ENCODE assay signal across 8 mouse cellular contexts in the genomic region with DNA sequence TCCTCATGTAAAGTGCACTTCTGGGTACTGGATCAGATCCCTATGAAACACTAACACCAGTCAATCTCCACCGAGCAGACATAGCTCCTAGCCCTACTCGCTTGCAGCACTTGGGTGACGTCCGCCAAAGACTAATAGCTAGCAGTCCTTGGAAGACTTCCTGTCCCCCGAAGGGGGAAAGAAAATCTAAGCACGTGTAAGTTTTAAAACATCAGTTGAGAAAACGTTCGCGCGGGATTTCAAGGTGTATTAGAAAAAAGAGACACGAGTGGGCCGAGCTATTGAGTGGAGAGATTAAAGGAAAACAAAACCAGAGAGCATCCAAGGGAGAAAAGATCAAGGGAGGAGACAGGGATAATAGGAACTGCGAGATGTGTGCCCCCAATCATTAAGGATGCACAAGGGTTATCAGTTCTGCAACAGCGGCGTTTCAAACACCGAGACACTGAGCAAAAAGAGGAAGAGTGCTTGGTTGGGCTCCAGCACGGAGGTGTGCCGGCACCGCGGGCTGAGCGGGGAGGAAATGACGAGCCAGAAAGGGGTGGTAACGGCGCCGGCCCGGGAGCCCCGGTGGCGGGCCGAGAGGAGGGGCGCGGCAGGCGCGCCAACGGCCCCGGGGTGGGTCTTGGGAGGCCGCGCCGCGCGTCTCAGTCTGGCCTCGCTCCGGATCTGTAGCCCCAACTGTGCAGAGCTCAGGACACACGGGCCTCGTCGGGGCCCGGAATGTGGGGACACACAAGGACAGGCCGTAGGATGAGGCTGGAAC. TPM values are rescaled to one million over a fixed set of nuclear protein-coding genes. Genes with fewer than 3 reads are reported as not detected.
A peak's percentile ranks its signal among the peaks of the same experiment; 100 is the strongest.
DNase-seq lines count a peak whose midpoint lies in the region; ATAC-seq and TF ChIP-seq lines count a peak whose summit lies in the region.

No protein-coding gene starts in this region.

- ATAC-seq in hematopoietic stem cell, adult 5-6 weeks (replicated peaks in 1 of 2; ENCODE audit: insufficient read depth in 1 of 2, low FRiP score in 2 of 2, low TSS enrichment in 1 of 2, low read depth in 1 of 2, poor library complexity in 2 of 2, severe bottlenecking in 2 of 2): peak; percentile 39 to 59
- peak; percentile 36 for ATAC-seq in lung, embryonic 15.5 days (ENCODE audit: borderline replicate concordance, extremely low read depth, low FRiP score, low TSS enrichment)
- ATAC-seq in neutrophil, adult 5-6 weeks (ENCODE audit: extremely low read depth, insufficient number of reproducible peaks, low FRiP score, poor library complexity, severe bottlenecking): peak; percentile 52

- TF ChIP-seq POLR2A in MEL (IDR thresholded peaks at IDR 0.05; ENCODE audit: control insufficient read depth in 1 of 2, insufficient read depth in 1 of 2, low read depth in 1 of 2, low read length in 2 of 2, poor library complexity in 1 of 2): peak in 1 of 2 experiments; percentile 65; a peak in 2 of 4 replicates
- TF ChIP-seq POLR2A in cerebellum, adult 2 months (IDR thresholded peaks at IDR 0.05; ENCODE audit: borderline replicate concordance, insufficient read depth, low read length): peak; percentile 53; the same call in 1 of the 2 replicates

- 1% methylated on average over 47 of the region's 47 CpGs for WGBS in cerebellum, adult 2 months
- WGBS in lung, embryonic 15.5 days: under 1% methylated on average over 45 of the region's 47 CpGs

- H3K4me2 ChIP-seq in lung, embryonic 15.5 days: peak overlapping the region; percentile 77

- peaks cover 4 to 49% of the 10 kb centered on the region in 2 experiments; a peak in 3 of 4 replicates for H3K36me3 ChIP-seq in MEL (ENCODE audit: control insufficient read depth in 1 of 2, insufficient read depth in 2 of 2, low read length in 2 of 2)
- H3K36me3 ChIP-seq in lung, embryonic 15.5 days: peaks cover 10% of the 10 kb centered on the region; the same call in 1 of the 2 replicates

- peak; percentile 95 for DNase-seq in MEL (ENCODE audit: low read depth, low spot score)
- peak; percentile 80 to 81 for DNase-seq in cerebellum, adult 2 months
- peak; percentile 57 for DNase-seq in forelimb bud, embryonic 11.5 days (ENCODE audit: low read depth, low spot score)
- DNase-seq in layer of hippocampus, adult 9-10 months (ENCODE audit: low spot score): peak; percentile 37
- peak; percentile 87 for DNase-seq in thymus, postnatal 0 days (ENCODE audit: low spot score)

- no peak for TF ChIP-seq RAD21 in MEL (IDR thresholded peaks at IDR 0.05; ENCODE audit: low read depth, low read length)

- H3K27me3 ChIP-seq in MEL (ENCODE audit: control insufficient read depth in 1 of 2, insufficient read depth in 2 of 2, low read length in 2 of 2): no peaks in the 10 kb centered on the region
- H3K27me3 ChIP-seq in cerebellum, adult 2 months (ENCODE audit: control insufficient read depth, insufficient read depth, low read length): no peaks in the 10 kb centered on the region
- H3K27me3 ChIP-seq in lung, embryonic 15.5 days: no peaks in the 10 kb centered on the region

- H3K4me1 ChIP-seq in MEL (ENCODE audit: control insufficient read depth in 1 of 2, insufficient read depth in 2 of 2, low read length in 2 of 2): peaks cover 7 to 24% of the 10 kb centered on the region in 2 experiments
- H3K4me1 ChIP-seq in cerebellum, adult 2 months (ENCODE audit: control insufficient read depth, insufficient read depth, low read length): peaks cover 7% of the 10 kb centered on the region; the same call in 1 of the 2 replicates
- H3K4me1 ChIP-seq in lung, embryonic 15.5 days: peaks cover 27% of the 10 kb centered on the region

- TF ChIP-seq CTCF in MEL (IDR thresholded peaks at IDR 0.05 in 2 of 3, conservative IDR thresholded peaks at IDR 0.05 in 1 of 3; ENCODE audit: control insufficient read depth in 1 of 3, insufficient read depth in 1 of 3, low read depth in 2 of 3, low read length in 3 of 3, poor library complexity in 1 of 3, severe bottlenecking in 1 of 3): no peak
- TF ChIP-seq CTCF in cerebellum, adult 2 months (IDR thresholded peaks at IDR 0.05; ENCODE audit: borderline replicate concordance, insufficient read depth, low read depth, low read length): no peak

- peak; percentile 47 to 80; a peak in 2 of 4 replicates for TF ChIP-seq EP300 in MEL (IDR thresholded peaks at IDR 0.05; ENCODE audit: low read depth in 1 of 2, low read length in 2 of 2)

- peak overlapping the region; percentile 98 for H3K9ac ChIP-seq in MEL (ENCODE audit: control insufficient read depth, low read depth, low read length, poor library complexity, severe bottlenecking)
- H3K9ac ChIP-seq in lung, embryonic 15.5 days: peak overlapping the region; percentile 98

- peak overlapping the region; percentile 71 to 84 for H3K4me3 ChIP-seq in MEL (ENCODE audit: control insufficient read depth in 1 of 2, insufficient read depth in 1 of 2, low read depth in 2 of 2, low read length in 2 of 2)
- peak overlapping the region; percentile 85 for H3K4me3 ChIP-seq in cerebellum, adult 2 months (replicated peaks; ENCODE audit: insufficient read depth, low read depth, low read length)
- H3K4me3 ChIP-seq in lung, embryonic 15.5 days: peak overlapping the region; percentile 93

- H3K79me2 ChIP-seq in MEL (ENCODE audit: control insufficient read depth, insufficient read depth, low read length, poor library complexity): peaks cover 62% of the 10 kb centered on the region

- peak overlapping the region; percentile 100 for H3K27ac ChIP-seq in MEL (ENCODE audit: control insufficient read depth, low read depth, low read length)
- H3K27ac ChIP-seq in cerebellum, adult 2 months (ENCODE audit: insufficient read depth, low read length): peak overlapping the region; percentile 98
- peak overlapping the region; percentile 100 for H3K27ac ChIP-seq in lung, embryonic 15.5 days

- no peaks in the 10 kb centered on the region for H3K9me3 ChIP-seq in MEL (replicated peaks; ENCODE audit: insufficient read depth, low read length)
- H3K9me3 ChIP-seq in lung, embryonic 15.5 days: no peaks in the 10 kb centered on the region

TF ChIP-seq in MEL, 35 proteins besides CTCF, POLR2A, EP300 and RAD21 (continues in another document):
- no peak; the same call in 1 of the 2 replicates for TF ChIP-seq MYC (IDR thresholded peaks at IDR 0.05; ENCODE audit: low read depth, low read length)
- no peak; the same call in 1 of the 2 replicates for TF ChIP-seq TBP (IDR thresholded peaks at IDR 0.05; ENCODE audit: low read depth, low read length)
- no peak for TF ChIP-seq MYB (IDR thresholded peaks at IDR 0.05; ENCODE audit: low read depth, low read length)
- peak; percentile 82 for TF ChIP-seq TCF12 (IDR thresholded peaks at IDR 0.05; ENCODE audit: low read depth, low read length)
- TF ChIP-seq HCFC1 (IDR thresholded peaks at IDR 0.05; ENCODE audit: low read depth, low read length): peak; percentile 73

RNA-seq across cellular contexts. Expression of a gene that starts 1.0 kb away (rescaled TPM):
- total RNA-seq in MEL (2012; rRNA removed): 48.1 and 56.9 TPM in 2 replicates
- 10 to 100 TPM in 1 of 2 experiments, not detected in 1; 97.8 TPM for polyA plus RNA-seq in MEL (2012; ENCODE audit: insufficient read depth in 1 of 2, insufficient read length in 2 of 2, low read depth in 1 of 2, low replicate concordance in 2 of 2, missing spikeins in 1 of 2)
- 20.3 and 28.1 TPM in 2 replicates for polyA plus RNA-seq in cerebellum, adult 2 months (2012; rRNA removed)
- 47.1 and 83.8 TPM in 2 replicates for total RNA-seq in hematopoietic stem cell, adult 5-6 weeks (2017)
- 17.0 and 19.9 TPM in 2 replicates for polyA plus RNA-seq in lung, embryonic 15.5 days (2015; fragmentation: Nextera tagmentation; extraction: Ambion mirVana)
- 47.7 and 55.0 TPM in 2 replicates for total RNA-seq in neutrophil, adult 5-6 weeks (2017)
- polyA plus RNA-seq in thymus, postnatal 0 days (2015; fragmentation: Nextera tagmentation; extraction: Ambion mirVana): 13.3 and 15.2 TPM in 2 replicates

RNA-seq across cellular contexts. Expression of a gene that starts 1.1 kb away (rescaled TPM):
- total RNA-seq in MEL (2012; rRNA removed): 21.2 and 21.5 TPM in 2 replicates
- polyA plus RNA-seq in MEL (2012; ENCODE audit: insufficient read depth in 1 of 2, insufficient read length in 2 of 2, low read depth in 1 of 2, low replicate concordance in 2 of 2, missing spikeins in 1 of 2): 10 to 100 TPM in 1 of 2 experiments, not detected in 1; 24.4 TPM
- polyA plus RNA-seq in cerebellum, adult 2 months (2012; rRNA removed): 27.4 and 27.6 TPM in 2 replicates
- total RNA-seq in hematopoietic stem cell, adult 5-6 weeks (2017): 60.4 and 65.4 TPM in 2 replicates
- 70.6 and 75.7 TPM in 2 replicates for polyA plus RNA-seq in lung, embryonic 15.5 days (2015; fragmentation: Nextera tagmentation; extraction: Ambion mirVana)
- total RNA-seq in neutrophil, adult 5-6 weeks (2017): 92.3 and 97.1 TPM in 2 replicates
- polyA plus RNA-seq in thymus, postnatal 0 days (2015; fragmentation: Nextera tagmentation; extraction: Ambion mirVana): 71.0 and 73.3 TPM in 2 replicates

RNA-seq across cellular contexts. Expression of a gene that starts 24.0 kb away (rescaled TPM):
- 0.19 and 0.23 TPM in 2 replicates for total RNA-seq in MEL (2012; rRNA removed)
- polyA plus RNA-seq in MEL (2012; ENCODE audit: insufficient read depth in 1 of 2, insufficient read length in 2 of 2, low read depth in 1 of 2, low replicate concordance in 2 of 2, missing spikeins in 1 of 2): under 1 TPM in 1 of 2 experiments, not detected in 1; 0.42 TPM
- polyA plus RNA-seq in cerebellum, adult 2 months (2012; rRNA removed): 0.21 and 0.28 TPM in 2 replicates
- not detected in 2 replicates for total RNA-seq in hematopoietic stem cell, adult 5-6 weeks (2017)
- 7.5 and 8.7 TPM in 2 replicates for polyA plus RNA-seq in lung, embryonic 15.5 days (2015; fragmentation: Nextera tagmentation; extraction: Ambion mirVana)
- total RNA-seq in neutrophil, adult 5-6 weeks (2017): not detected in 2 replicates
- polyA plus RNA-seq in thymus, postnatal 0 days (2015; fragmentation: Nextera tagmentation; extraction: Ambion mirVana): 0.86 and 1.6 TPM in 2 replicates

RNA-seq across cellular contexts. Expression of a gene that starts 42.6 kb away (rescaled TPM):
- 3.7 and 4.9 TPM in 2 replicates for total RNA-seq in MEL (2012; rRNA removed)
- polyA plus RNA-seq in MEL (2012; ENCODE audit: insufficient read depth in 1 of 2, insufficient read length in 2 of 2, low read depth in 1 of 2, low replicate concordance in 2 of 2, missing spikeins in 1 of 2): 10 to 100 TPM in 1 of 2 experiments, not detected in 1; 14.6 TPM
- 0.43 and 0.60 TPM in 2 replicates for polyA plus RNA-seq in cerebellum, adult 2 months (2012; rRNA removed)
- total RNA-seq in hematopoietic stem cell, adult 5-6 weeks (2017): 1.2 and 10.7 TPM in 2 replicates
- polyA plus RNA-seq in lung, embryonic 15.5 days (2015; fragmentation: Nextera tagmentation; extraction: Ambion mirVana): 3.6 and 3.8 TPM in 2 replicates
- total RNA-seq in neutrophil, adult 5-6 weeks (2017): 2.5 and 3.8 TPM in 2 replicates
- 0.17 TPM in 1 of 2 replicates, not detected in the other for polyA plus RNA-seq in thymus, postnatal 0 days (2015; fragmentation: Nextera tagmentation; extraction: Ambion mirVana)

RNA-seq across cellular contexts. Expression of a gene that starts 46.0 kb away (rescaled TPM):
- 3.8 and 4.7 TPM in 2 replicates for total RNA-seq in MEL (2012; rRNA removed)
- 1 to 10 TPM in 1 of 2 experiments, not detected in 1; 7.7 TPM for polyA plus RNA-seq in MEL (2012; ENCODE audit: insufficient read depth in 1 of 2, insufficient read length in 2 of 2, low read depth in 1 of 2, low replicate concordance in 2 of 2, missing spikeins in 1 of 2)
- 0.16 and 0.19 TPM in 2 replicates for polyA plus RNA-seq in cerebellum, adult 2 months (2012; rRNA removed)
- 2.6 and 4.5 TPM in 2 replicates for total RNA-seq in hematopoietic stem cell, adult 5-6 weeks (2017)
- polyA plus RNA-seq in lung, embryonic 15.5 days (2015; fragmentation: Nextera tagmentation; extraction: Ambion mirVana): 2.0 and 2.4 TPM in 2 replicates
- total RNA-seq in neutrophil, adult 5-6 weeks (2017): 5.2 and 11.3 TPM in 2 replicates
- 17.2 and 21.6 TPM in 2 replicates for polyA plus RNA-seq in thymus, postnatal 0 days (2015; fragmentation: Nextera tagmentation; extraction: Ambion mirVana)

Comparison
In these comparisons a context has a peak if more than half of its experiments do, and no peak if none do; other contexts are left out.
1. Peak in every context shown above with its lines: DNase-seq, ATAC-seq, H3K4me3 ChIP-seq and H3K27ac ChIP-seq.
2. DNase-seq: peak in every context shown above with its lines; median percentile 95 in MEL; 87 in thymus, postnatal 0 days; 80 in cerebellum, adult 2 months; 57 in forelimb bud, embryonic 11.5 days; 37 in layer of hippocampus, adult 9-10 months.